Mouse (Mus musculus): Measurements from ENCODE around the gene Fam169a.
"Not testable (repeated sequence)": the region's sequence is repeated elsewhere in the genome, so short reads cannot be mapped to it uniquely, and the experiment has no call there.

Fam169a gene

DNA sequence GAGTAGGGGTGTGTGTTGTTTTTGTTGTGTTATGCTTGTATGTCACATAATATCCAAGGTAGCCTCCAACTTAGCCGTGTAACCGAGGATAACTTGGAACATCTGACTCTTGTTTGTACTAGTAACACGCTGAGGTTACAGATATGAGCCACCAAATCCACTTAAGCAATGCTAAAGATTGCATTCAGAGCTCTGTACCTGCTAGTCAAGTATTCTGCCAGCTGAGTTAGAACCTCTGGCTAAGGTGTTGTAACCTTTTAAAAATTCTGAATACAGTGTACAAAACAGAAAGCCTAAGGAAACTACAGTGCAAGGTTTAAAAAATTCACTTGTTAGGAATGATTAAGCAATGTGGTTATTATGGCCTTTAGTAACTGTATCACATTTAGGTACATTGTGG lies 13.5 kb downstream of the Fam169a start:
- DNase-seq, result no peak

DNA sequence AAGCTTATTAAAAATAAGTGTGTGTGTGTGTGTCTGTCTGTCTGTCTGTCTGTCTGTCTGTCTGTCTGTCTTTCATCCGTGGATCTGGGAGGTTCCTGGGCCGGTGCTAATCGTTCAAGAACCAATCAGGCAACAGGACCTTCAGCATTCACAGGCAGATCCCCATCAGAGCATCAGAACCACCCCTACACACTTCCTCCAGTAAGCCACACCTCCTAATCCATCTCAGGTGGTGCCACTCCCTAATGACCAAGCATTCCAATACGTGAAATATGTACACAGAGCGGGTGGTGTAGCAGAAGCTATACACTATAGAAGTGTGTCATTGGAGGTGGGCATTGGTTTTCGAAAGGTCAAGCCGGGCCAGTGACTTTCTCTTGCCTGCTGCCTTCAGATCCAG lies 15.3 kb downstream of the Fam169a start:
- DNase-seq, result no peak

DNA sequence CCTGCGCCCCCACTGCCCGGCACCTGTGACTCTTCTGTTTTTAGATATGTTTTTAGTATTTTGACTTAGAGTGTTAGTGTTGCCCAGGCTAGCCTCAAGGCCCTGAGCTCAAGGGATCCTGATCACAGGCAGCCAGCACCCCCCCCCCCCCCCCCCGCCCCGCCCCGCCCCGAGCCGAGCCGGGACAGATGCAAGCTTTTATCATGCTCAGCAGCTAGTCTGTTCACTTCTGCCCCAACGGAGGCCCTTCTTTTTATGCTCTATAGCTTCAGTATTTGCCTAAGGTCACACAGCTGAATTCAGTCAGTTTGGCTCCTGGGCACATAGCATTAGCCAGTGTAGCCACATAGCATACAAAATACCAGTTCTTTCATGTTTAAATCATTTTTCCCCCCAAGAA lies 19.2 kb downstream of the Fam169a start:
- no peak for DNase-seq

DNA sequence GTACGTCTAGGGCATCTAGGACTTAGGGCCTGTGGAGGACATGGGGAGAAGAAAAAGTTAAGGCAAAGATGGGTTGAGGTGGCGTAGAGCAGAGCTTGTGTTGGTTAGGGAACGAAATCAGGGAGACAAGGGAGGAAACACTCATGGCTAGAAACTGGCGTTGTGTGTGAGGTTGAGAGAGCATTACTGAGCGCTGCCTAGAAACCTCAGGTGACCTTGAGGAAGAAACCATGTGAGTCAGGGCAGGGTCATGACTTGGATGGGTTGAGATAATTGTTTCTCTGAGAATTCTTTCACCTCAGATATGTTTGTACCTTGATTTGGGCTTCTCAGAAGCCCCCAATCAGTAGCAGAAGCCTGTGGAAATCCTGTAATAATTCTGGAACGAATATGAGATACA lies 20.3 kb downstream of the Fam169a start:
- no peak for DNase-seq

DNA sequence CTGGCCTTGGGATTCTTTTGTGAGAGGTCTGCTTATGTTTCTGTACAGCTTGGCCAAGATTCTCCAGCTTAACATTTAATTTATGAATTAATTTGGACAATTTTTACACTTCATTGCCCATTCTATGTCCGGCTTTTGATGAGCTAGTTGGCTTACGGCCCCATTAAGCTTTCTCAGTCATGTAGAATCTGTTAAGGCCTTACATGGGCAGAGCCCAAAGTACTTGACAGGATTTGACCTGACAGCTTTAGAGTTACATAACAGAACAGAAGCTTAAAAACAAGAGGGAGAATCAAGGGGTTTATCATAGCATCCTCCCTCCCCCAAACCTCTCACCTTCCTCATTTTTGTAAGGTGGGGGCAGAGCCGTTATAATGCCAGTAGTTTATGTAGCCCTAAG lies 21.1 kb downstream of the Fam169a start:
- DNase-seq, result peak; percentile 13 to 34

DNA sequence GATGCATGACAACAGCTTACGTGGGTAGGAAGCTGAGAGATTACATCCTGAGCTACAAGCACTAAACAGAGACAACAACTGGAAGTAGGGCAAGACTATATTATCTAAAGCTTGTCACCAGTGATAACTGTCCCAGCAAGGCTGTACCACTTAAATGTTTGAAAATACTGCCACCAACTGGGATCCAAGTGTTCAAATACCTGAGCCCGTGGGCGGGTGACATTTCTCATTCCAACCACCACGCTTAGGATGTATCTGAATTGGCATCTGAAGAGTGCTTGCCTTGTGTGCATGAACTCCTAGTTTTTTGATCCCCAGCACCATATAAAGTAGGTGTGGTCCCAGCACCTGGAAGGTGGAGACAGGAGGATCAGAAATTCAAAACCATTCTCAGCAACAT lies 28.6 kb downstream of the Fam169a start:
- no peak for DNase-seq

DNA sequence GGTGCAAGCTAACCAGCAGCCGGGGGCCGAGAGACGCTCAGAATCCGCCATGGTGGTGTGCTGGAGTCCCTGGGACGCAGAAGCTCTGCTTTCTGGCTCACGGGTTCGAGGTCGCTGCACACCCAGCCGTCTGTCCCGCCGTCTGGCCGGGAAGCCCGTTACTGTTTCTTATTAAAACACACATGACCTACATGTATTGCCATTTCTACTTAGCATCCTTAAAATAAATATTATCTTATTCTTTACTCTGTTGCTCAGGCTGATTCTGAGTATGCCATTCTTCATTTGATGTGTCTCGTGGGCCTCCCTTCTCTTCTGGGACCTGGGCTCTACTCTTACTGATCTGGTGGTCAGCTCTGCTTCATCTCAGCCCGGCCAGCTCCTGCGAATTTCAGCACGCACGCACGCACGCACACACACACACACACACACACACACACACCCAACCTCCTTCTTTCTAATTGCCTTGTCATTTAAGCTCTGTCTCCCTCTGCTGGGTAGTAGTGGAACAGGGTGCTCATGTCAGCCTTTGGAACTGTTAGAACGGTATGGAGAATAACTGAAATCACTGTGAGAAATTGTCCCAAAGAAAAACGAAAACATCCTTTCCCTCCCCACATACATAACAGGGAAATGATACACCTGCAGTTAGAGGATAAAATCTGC lies 32.2 kb downstream of the Fam169a start, which contains the start of gene Gm6169:
TSS of gene Gm6169 (minus strand) at position 51 of the 666 bp plus-strand sequence.
- DNase-seq, result peak; percentile 84 to 88

DNA sequence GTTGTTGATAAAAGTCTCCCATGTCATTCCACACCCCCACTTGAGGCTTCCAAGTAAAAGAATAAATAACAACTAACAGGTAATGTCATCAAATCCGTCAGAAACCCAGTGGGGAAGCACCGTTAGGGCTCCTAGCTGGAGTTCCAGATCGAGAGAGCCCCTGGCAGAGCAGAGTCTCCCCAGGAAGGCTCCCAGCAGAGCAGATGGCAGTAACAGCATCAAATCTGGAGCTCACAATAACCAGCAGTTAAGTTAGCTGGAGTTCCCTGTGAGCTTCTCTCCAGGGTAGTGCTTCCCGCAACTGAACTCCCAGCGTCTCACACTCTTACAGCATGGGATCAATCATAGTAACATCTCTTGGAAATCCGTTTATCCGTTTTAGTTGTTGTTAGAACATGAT lies 37.9 kb downstream of the Fam169a start:
- no peak for DNase-seq

DNA sequence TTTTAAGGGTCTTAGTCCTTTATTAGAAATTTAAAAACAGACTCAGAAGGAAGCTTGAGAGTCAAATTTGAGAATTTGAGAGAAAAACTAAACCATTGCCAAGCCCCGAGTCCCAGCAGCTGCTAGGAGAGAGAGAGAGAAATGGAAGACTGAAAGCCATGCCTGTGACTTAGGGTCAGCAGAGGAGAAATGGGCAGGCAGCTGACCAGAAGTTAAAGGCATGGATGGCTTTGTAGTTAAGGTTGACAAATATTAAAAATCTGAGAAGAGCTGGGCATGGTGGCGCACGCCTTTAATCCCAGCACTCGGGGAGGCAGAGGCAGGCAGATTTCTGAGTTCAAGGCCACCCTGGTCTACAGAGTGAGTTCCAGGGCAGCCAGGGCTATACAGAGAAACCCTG lies 40.6 kb downstream of the Fam169a start:
- not testable (repeated sequence) for DNase-seq

DNA sequence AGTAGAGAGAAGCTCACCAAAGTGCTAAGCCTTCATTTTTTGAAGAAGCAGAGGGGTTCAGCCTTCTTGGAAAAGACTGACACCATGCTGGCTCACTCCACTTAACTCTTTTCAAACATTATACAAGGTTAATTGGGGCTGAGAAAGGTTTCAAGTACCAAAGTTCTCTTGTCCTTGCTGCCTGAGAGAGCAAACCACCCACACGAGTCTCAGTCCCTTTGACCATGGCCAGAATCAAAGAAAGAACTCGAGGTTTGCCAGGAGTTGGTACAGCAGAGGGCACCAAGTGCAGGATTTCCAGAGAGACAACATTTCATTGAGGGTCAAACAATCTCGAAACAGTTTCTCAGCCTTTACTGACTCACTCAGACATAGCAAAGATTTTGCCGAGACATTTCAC lies 42.0 kb downstream of the Fam169a start:
- DNase-seq, result no peak

DNA sequence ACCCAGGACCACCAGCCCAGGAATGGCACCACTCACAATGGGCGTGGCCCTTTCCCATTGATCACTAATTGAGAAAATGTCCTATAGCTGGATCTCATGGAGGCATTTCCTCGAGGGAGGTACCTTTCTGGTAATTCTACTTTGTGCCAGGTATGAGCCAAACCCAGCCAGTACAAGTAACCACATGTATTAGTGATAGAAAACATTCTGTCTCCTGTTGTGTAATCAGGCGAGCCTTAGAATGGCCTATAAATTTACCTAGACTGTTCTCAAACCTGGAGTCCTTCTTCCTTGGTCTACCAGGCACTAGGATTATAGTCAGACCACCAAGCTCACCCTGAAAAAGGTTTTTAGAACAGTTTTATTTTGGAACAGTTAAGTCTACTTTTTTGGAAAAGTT lies 54.3 kb downstream of the Fam169a start:
- no peak for DNase-seq

DNA sequence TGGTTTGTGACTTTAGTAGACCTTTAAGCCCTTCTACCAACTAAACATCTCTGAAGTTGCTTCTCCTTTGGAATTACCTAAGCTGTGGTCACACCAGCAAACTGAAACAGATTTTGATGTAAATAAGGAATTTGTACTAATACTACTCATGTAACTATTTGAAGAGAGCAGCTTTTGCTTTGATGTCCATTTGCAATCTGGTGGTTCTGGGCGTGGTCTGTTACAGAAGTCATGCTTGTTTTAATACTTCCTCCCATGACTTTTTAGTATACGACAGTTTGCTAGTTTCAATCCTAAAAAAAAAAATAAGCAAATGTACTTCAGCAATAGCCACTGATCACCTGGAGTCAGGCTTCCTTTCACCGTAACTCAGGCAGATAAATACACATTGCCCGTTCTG lies 62.6 kb downstream of the Fam169a start:
- not testable (repeated sequence) for DNase-seq

DNA sequence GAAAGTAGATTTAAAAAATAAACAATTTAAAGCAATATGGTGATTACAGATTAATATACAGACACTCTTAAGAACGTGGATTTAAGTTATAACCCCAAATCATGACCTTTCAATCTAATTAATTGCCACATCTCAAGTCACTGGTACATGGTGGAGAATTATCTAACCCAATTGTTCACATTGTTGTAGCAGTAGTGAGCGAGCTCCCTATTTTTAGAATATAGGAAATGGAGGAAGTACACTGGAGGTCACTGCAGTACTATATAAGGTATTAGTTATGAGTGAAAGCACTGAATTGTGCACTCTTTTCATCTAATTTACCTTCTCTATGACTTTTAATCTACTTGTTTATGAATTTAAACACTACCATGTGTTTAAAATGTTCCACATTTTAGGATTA lies 63.3 kb downstream of the Fam169a start:
- not testable (repeated sequence) for DNase-seq

DNA sequence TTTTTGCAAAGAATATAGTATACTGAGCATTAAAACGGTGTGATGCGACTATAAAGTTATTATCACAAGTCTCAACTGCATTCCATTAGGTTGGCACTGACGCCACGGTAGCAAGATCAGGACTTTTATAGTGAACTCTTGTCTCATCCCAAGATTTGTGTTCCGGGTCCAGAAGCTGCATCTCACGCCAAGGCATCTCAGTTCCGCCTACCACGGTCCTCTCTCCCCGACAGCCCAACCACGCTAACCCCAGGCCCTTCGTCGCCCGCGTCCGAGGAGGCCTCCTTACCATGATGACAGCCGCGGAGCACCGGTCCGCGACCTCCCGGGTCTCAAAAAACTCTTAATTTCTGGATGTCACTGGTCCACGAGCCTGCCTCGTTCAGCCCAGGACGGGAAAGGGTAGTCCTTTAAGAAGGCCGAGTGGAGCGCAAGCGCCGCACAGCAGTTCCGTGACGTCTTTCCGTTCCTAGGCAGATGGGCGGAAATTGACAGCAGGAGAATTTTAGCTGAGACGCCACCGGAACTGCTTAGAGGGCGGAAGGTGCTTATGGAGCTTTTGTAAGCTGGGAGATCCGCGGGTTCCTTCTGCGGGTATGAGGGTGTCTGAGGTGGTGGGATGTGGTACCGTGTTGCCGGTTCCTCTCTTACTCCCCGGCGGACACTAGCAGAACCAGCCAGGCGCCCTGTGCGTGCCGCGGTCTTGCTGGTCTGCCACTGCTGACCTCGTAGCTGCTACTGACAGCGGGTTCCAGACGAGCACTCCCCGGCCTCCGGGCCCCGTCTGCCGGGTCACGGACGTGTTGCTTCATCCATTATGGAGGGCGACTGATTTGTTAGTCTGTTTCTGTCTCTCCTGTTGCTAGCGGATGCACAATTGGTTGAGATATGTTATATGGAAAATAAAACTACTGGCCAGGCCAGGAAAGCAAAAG lies 70.6 kb downstream of the Fam169a start, which contains the start of the genes Gfm2 and Nsa2:
TSS of gene Gfm2 (plus strand) at position 472 of the 935 bp plus-strand sequence.
TSS of gene Nsa2 (minus strand) at position 472 of the 935 bp plus-strand sequence.
- peak; percentile 90 to 92 for DNase-seq

DNA sequence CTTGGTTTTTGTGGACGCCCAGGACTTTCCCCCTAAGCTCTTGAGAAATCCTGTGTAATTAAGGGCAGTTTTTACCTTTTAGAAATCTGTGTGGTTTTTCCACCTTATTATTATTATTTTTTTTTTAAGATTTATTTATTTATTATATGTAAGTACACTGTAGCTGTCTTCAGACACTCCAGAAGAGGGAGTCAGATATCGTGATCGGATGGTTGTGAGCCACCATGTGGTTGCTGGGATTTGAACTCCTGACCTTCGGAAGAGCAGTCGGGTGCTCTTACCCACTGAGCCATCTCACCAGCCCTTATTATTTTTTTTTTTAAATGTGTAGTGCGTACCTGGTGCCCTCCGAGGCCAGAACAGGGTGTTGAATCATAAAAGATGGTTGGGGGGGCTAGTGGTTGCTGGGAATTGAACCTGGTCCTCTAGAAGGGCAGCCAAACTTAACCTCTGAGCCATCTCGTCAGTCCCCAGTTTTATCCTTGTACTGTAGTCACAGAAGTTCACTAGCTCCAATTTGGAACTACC lies 71.4 kb downstream of the Fam169a start:
- peak in 1 of 2 experiments; percentile 15 for DNase-seq

DNA sequence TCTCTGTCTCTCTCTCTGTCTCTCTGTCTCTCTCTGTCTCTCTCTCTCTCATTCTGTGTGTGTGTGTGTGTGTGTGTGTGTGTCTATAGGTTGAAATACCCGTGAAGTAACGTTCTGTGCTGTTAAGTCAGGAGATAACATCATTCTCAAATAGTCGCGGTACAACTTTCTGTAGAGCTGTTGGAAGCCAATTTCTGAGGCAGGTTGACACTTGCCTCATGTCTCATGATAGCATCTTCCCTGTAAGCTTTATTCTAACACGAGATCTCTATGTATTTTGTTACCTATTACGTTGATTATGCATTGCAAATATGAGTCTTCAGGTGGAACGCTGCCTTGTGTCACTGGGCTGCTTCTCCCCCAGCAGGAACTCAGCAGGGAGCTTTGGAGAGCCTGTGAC lies 75.2 kb downstream of the Fam169a start:
- DNase-seq, result no peak

DNA sequence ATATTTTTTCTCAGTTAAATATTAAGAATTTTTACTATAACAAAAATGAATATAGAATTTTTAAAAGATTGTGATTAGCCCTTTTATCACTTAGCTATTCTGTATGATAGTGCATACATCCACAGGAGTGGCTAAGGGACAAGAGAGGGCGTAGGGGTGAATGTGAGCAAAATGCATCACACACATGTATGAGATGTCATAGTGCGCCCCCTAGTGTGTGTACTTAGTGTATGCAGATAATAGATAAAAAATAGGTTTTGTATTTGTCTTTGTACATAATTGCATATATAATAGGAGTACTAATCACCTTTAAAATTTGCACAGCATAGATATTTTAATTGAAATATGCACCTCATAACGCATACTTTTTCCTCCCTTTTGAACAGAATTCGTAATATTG lies 78.7 kb downstream of the Fam169a start:
- DNase-seq, result peak; percentile 79 to 83

DNA sequence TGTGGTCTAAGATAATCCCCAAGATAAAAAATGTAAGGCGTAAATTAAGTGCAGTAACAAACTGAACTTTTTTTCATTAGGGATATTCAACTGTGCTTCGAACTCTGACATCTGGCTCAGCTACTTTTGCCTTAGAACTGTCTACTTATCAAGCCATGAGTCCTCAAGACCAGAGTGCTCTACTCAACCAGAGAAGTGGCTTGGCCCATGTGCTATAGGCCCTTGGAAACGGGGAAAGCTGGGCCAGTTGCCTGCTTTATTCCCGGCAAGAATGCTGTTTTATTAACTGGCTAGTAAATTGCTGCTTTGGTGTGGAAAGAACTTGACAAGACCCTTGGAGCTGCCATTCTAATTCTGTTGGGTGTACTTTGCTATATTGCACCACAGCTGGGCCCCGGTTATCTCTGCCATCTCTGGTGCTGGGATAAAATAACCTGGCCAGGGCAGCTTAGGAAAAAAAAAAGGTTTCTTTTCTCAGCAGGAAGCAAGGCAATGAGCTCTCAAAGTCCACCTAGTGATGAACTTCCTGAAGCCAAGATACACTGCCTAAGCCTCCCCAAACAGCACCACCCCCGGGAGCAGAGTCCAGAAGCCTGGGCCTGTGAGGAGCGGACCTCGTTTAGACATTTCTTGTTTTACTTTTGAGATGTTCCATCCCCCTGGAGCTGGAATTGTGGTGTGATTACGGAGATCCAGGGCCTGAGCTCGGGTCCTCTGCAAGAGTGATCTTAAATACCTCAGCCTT lies 108.6 kb downstream of the Fam169a start:
- DNase-seq, result no peak

DNA sequence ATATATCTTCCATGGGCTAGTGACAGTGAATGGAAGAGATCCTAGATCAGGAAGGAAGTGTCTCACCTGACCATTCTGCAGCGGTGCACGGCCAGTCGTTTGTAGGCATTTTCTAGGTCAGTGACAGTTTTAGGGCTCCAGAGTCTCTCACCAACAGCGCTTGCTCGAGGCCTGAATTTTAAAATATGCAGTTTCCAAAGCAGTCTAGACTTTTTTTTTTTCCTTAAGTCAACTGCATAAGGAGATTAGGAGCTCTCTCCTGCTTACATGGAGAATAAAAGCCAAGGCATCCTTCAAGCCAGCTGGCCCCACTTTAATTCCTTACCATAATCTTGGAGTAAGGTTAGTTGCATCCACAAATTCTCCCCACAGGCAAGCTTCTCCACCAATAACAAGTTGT lies 109.6 kb downstream of the Fam169a start:
- no peak for DNase-seq

DNA sequence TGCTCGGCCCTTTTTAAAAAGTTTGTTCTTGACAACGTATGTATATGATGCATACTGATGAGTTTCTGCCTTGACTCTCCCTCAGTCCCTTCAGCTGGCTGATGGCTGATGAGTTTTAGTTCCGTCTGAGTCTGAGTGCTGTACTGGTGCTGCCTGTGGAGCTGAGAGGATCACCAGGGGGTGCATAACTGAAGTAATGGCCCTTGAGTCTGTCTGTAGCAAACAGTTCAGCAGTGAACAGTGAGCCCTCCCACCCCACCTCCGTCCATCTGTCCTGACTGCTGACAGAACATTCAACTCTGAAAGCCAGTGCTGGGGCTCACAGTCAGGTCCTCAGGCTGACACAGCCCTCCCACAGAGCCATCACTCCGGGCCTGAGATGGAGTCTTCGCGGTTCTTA lies 111.9 kb downstream of the Fam169a start:
- no peak for DNase-seq

DNA sequence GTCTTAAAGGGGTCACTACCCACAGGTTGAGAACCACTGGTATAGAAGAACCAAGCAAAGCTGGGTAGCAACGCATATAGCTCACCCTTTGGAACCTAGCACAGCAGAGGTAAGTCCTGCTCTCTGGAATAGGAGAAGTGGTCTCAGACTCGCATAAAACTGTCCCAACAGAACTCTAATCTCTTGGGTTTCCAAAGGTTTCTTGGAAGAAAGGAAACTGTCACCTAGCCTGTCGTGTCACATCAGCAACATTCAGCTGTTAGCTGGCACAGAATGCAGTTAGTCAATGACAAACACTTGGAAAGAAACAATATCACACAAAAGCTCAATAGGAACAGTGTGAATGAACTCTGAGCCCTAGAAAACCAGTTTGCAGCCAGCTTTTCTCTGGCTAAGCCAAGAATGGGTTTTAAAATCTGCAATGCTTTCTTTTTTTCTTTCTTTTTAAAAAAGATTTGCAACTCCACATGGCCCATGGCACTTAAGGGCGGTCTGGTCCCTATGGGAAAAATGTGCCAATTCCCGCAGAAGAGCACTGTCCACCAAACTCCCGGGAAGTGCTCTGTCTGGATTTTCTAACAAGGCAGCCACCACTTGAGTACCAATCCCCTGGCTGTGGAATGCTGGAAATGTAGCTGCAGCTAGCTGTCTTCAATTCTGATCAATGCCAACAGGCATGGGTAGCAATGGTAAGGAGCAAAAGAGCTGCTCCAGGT lies 113.2 kb downstream of the Fam169a start:
- no peak for DNase-seq

Measured in cerebellum, postnatal 10 days (tissue).